Mouse (Mus musculus): Measurements from ENCODE around the gene Avl9.

DNA sequence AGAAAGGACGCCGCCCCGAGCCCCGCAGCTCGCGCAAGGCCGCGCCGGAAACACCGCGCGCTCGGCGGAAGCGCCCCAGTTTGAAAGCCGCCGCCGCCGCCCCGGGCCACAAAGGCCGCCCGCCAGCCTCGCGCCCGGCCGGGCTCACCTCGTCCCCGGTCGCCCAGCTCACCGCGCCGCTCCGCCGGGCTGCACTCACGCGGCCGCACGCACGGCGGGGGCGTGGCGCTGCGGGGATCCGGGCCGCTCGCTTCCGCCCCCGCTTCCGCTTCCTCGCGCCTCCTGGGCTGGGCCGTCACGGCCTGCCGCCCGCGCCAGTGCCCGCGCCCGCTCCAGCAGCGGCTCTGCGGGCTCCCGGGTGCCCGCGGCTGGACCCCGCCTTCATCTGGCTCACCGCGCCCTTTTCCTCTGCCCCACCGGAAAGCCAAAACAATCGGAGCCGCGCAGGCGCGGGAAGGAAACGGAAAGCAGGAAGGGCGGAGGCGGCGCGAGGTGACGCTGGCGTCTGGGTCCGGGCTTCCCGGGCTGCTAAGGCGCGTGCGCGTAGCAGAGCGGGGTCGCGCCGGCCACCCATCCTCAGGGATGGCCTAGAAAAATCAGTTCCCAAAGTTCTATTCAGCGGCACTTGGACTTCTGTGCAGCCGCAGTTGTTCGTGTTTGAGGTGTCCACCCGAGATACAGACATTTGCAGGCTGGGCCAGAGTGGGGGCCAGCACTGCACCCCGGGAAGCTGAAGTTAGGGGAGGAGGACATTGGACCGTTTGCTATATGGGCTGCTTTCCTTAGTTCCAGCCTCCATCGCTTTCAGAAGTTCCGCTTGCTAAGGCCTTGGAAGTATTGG lies 82.8 kb downstream of the Avl9 start, which contains the start of gene Kbtbd2:
- 0 out of 2 replicates have a peak, but pooled peaks have one; percentile 51 for TF ChIP-seq CTCF (IDR thresholded peaks at IDR 0.05; ENCODE audit: borderline replicate concordance, control insufficient read depth, extremely low read depth, insufficient read depth, low read length, poor library complexity)
- TF ChIP-seq POLR2A (IDR thresholded peaks at IDR 0.05; ENCODE audit: control insufficient read depth, extremely low read depth, insufficient read depth, low read length, poor library complexity): peak; percentile 92
